Mouse (Mus musculus) adrenal gland, adult (tissue): ENCODE measurements around the gene Bcor.
A peak's percentile ranks its signal among the peaks of the same experiment; 100 is the strongest.

Experiments
- DNase-seq, 2 experiments: peaks; one replicate each; pipeline ENCODE4 v3.0.0; 2022 to 2023; ENCODE audit warnings: low spot score in 1 of 2; ENCODE audit not compliant: inconsistent age in 2 of 2

Gene Bcor

DNA sequence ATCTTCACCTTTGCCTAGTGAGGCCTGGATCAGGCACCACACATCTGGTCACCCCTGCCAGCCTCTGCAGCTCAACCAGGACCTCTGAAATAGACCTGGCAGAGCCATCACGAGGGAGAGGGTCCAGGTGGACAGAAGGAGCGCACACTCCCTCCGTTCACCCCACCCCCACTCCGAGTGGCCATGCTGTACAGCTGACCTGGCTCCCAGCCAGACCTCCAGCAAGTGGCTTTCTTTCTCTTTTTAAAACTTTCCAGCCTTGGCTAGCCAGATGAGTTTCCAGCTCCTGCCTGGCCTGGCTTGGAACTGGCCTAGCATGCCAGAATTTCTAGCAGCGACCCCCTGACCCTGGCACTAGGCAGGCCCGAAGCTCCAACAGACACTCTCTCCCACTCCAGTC is 87.4 kb downstream of the Bcor start:
- peak; percentile 46 to 48 for DNase-seq

DNA sequence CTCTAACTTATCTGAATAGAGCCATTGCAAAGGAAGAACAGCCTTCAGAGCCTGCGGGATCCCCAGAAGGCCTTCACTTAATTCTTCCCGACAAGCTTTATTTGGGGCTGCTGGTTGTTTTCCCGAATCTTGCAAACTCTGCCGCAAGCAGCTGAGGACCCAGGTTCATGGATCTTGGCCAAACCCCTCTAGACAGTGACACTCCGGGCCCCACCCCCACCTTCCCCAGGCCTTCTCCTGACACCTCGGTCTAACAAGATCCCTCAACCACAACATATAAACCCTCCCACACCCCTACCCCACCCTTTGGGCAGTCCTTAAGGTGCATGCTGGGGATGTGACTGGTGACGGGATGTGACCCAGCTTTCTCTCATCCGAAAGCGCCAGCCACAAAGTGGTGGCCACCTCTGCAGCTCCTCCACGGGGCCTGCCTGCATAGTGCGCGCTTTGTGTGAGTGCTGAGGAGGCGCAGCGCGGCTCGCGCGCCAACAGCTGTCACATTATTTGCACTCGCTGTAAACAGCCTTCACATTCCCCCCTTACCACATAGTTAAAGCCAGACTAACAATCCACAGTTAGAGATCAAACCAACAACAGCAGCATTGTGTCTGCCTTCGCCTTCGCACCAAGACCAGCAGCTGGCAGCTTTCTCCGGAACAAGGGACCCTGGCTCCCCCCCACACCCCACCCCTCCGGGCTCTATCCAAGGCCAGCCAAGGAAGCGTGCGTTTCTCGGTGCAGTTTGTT is 91.0 kb downstream of the Bcor start:
- DNase-seq, result peak in 1 of 2 experiments; percentile 45

DNA sequence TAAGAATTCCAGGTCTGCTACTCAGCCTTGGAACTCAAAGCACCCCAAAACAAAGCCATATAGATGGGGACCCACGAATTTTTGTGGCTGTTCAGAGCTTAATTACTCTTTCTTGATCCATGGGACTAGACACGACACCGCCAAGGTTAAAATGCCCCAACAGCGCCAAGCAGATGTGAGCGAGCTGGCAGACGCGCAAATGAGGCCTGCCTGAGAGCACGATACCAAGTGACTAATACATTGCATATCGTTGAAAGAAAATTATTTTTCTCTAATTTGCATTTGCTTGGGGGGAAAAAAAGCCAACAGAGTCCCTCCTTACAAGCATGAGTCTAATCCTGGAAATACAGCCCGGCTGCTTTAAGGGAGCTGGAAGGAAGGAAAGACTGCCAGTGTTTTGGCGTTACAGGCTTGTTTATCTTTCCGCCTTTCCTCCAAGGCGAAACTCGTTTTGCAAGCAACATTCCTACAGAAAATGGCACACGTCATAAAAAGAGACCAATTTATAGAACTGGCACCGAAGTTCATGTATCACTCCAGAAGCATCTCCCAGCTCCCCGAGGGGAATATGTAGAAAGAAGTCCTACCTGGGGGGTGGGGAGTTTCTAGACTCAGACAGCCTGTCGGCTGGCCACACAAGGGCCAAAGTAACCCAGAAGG is 92.2 kb downstream of the Bcor start:
- no peak for DNase-seq

DNA sequence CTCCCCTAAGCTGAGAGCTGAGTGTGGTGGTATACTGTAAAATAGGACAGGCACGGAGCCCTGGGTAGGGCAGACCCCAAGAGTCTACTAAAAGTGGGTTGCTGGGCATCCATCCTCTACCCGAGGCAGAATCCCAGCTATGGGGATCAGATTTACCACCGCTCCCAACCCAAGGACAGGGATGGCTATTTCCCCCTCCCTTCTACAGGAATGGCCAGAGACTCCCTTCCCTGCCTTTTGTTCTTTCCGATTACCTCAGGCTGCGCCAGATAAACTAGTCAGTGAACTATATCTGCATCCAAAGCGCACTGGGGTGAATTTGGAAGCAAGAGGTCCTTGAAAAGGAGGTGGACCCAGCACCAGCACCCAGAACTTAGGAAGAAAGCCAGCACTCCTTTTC is 93.1 kb downstream of the Bcor start:
- DNase-seq, result no peak

DNA sequence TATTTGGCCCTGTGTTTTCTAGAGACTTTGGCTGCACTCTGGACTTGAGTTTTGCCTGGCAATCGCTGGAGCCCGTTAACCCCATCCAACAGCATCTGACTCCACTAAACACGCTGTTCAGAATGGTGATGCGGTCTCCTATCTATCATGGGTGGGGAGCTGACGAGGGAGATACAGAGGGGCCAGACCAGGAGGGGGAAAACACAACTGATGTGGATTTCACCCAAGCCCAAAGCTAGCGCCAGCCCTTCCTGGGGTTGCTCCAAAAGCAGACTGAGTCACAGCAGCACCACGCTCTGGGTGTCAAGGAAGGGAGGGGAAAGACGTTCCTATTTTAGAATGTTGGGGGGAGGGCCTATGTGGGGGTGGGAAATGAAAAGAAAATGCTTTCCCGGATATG is 94.4 kb downstream of the Bcor start:
- no peak for DNase-seq

DNA sequence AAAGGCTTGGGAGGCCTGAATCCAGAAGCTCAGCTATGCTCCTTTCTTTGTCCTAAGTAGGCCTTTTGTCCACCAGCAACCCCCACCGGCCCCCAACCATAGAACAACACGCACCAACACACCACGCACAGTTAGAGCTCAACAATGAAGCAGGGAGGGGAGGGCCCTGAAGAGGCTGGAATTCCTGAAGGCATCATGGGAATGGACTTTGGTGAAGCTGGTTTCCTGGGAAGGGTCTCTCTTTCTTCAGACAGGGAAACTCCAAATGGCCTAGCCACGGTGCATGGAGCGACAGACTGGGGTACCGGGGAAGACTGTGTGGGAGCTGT is 97.3 kb downstream of the Bcor start:
- DNase-seq, result no peak

DNA sequence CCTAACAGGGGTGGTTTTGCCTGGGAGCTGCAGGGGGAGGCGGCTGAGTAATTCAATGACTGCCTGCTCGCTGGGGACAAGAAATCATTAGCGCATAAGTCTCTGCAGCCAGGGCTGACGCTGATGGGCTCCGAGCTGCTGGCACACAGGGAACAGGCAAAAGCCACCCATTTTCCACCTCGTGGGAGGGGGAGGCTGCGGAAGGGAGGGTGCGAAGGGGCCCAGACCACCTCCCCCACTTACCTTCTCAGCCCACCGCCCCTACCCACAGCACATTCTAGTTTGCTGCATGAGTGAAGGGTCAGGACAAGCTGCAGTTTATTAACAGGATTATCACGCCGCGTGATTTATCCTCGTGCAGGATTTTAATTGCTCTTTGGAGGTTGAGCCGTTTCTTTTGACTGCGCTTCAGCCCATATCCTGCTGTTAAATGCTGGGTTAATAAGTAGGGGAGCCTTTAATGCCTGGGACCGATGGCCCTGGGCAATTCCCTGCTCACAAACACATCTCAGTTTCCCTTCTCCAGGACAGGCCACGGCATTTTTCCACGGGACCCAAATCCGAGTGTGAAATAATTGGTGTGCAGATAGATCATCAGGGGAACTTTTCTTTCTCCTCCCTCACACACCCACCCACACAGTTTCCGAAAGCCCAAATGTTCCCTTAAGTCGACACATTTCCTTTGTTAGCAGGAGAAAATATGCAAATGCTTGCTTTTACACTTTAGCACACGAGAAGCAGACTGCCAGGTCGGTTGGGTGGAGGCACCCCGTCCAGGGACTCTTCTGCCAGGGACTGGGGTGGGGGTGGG is 97.8 kb downstream of the Bcor start:
- no peak for DNase-seq

DNA sequence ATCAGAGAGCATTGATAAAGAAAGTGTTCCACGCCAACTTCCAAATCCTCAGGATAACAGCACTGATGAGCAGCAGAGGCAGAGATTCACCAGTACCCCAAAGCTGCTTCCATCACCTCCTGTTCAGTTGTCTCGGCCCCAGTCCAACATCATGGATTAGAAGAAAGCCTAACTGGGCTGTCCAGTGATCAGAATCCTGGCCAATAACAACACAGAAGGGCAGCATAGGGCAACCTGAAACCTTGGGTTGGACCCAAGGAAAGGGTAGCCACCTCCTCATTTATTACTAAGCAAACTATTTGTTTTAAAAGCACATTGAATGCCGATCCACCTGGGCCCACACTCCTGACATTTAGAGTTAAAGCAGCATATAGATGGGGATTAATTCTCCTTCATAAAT is 99.3 kb downstream of the Bcor start:
- no peak for DNase-seq

DNA sequence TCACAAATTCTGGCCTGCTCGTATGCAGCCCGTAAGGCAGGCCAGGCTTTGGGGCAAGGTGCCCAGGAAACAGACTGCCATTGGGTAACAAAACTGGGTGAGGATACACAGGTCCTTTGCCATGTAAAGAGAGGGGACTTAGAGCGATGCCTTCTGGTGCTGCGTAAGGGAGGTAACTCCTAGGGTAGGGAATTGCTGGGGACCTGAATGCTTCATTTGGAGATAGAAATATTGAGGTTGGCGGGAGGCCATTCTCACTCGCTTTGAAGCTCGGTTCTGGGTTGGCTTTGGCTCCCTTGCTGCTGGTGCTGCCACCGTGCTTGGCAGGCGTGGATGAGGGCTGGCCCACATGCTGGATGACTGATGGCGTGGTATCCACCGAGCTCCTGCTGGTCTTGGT is 102.9 kb downstream of the Bcor start:
- DNase-seq, result peak in 1 of 2 experiments; percentile 36

DNA sequence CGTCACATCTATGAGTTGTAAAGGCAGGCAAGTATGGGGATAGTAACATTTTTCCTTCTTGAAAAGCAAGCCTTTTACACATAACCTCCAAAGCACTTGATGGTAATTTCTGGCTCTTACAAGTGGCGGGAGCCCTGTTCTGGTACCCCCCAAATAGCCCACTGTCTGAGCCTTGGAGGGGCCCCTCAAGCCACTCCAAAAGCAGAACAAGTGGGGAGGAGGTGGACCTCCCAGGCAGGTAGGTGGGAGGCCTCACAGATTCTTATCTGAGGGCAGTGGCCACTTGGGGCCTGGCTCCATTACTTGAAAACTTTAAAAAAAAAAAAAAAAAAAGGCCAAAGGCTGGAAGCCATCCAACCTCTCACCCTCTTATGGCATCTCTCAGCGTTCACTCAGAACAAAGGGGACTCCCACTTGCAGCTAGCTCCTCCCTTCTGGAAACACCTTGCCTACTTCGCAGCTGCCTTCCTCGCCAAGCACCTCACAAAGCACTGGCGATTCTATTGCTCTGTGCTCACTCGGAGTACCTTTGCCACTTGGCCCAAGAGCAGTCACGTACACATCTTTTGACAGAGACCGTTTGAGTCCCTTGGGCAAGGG is 106.7 kb downstream of the Bcor start:
- no peak for DNase-seq

DNA sequence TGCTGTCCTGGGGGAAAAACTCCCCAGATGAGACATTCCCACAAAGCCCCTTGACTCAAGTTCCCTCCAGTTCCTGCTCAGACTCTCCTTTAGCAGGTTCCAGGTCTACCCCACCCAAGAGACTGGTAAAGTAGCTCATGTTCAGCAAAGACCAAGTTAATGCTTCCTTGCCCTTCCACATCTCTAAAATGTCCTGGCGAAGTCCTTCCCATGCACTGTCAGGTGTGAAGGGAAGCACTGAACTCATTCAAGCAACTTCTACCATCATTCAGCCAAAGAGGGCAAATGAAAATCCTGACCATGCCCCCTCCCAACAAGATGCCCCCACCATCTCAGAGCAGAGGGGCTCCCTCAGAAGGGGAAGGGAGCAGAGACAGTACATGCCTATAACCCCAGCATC is 107.5 kb downstream of the Bcor start:
- no peak for DNase-seq

DNA sequence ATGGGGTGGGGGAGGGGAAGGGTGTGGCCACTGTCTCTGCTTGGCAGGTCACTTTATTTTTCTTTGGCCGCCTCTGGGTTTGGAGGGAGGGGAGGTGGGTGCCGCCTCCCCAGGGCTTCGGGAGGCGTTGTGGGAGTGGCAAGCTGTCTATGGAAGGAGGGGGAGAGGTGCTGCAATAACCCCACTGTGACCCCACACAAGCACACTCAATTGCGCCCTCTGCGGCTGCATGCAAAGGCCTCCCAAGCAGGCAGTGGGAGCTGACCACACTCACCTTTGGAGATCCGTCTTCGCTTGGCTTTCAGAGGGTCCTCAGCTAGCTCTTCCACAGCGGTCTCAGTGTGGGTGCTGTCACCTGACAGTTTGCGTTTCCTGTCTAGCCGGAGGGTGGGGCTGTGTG is 111.4 kb downstream of the Bcor start:
- no peak for DNase-seq

DNA sequence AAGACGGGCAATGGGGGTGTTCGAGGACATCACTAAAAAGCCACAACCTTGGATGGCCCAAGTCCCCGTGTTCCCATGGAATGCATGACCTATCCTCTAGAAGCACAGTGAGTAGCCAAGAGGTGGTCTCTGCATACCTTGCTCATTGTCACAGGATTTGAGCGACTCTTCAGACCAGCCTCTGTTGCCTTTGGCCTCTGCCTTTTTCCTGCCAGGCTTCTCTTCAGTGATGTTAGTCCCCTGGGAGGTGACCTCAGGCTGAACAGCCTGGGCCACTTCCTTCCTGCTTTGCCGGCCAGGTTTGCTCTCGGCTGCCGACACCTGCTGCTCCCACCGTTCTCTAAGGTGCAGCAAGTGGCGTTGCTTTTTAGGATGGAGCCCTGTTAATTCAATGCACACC is 112.0 kb downstream of the Bcor start:
- no peak for DNase-seq

DNA sequence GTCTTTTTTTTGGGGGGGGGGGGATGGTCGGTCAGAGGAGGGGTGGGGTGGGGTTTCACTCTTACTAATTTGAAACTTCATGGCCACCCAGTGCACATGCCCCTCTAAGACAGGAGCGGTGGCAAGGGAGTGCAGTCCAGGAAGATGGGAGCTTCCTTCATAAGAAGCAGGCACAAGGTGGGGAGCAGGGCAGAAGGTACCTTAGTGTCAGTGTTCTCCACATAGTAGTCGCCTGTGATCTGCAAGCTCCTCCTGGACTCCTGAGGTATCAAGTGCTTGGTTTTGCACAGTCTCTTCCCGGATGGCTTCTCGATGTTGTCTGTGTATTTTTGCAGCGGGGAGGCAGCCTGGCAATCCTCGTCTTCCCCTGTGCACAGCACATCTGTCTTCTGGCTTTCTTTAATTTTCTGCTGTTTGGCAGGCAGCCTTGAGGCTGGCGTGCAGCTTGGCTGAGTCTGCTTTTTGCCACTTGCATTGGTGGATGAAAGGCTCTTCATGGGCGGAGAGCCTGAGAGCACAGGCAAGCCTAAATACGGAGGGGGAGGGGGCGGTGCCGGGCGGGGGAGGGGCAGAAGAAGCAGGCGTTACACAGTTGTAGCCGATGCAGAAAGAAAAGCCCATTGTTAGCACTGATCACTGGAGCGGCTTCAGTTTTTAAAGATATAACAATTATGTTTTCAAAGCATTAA is 112.8 kb downstream of the Bcor start:
- peak in 1 of 2 experiments; percentile 51 for DNase-seq

DNA sequence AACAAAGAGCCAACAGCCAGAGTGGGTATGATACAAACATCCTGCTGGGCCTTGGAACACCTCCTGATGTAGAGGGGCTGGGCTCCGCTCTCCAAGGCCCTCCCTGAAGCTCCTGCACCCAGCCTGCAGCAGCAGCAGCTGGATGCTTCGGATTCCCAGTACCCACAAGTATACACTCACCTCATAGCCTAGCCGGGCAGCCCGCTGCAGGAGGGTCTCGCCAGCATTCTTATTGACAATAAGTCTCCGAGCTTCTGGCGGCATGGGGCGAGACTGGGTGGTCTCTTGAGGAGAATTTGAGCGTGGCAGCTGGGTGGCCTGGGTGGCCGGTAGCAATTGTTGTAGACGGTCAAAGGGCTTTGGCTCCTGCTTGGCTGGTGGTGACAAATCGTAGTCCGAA is 113.5 kb downstream of the Bcor start:
- DNase-seq, result no peak

DNA sequence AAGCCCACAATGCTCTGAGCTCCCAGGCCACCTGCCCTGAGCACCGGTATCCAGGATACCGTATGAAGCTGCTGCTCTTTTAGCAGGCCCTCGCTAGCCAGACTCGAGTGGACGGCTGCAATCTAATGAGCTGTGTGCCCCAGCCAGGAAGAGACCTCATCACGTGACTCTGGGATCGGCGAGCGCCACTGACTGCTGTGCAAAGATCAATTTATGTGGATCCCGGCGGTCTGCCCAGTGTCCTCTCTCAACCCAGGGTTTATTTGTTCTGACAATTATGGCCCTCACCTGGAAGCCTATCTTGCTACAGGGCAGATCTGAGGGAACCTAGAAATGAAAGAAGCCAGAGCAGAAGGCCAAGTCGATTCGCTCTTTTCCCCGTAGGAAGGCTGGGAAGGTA is 116.8 kb downstream of the Bcor start:
- no peak for DNase-seq

DNA sequence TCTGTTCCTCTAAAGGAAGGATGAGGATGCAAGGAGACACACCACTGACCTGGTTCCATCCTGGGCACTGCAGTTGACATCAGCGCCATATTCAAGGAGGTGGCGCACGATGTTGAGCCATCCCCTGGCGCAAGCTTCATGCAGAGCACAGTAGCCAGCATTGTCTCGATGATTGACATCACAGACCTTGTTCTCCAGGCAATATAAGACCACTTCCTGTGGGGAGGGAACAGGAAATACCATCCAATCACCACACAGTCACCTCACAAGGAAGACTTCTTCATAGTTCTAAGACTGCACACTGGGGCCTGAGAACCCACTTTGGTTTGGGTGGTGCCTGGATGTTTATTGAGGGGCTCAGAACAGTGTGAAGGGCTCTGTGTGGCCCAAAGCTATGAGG is 118.7 kb downstream of the Bcor start:
- no peak for DNase-seq

DNA sequence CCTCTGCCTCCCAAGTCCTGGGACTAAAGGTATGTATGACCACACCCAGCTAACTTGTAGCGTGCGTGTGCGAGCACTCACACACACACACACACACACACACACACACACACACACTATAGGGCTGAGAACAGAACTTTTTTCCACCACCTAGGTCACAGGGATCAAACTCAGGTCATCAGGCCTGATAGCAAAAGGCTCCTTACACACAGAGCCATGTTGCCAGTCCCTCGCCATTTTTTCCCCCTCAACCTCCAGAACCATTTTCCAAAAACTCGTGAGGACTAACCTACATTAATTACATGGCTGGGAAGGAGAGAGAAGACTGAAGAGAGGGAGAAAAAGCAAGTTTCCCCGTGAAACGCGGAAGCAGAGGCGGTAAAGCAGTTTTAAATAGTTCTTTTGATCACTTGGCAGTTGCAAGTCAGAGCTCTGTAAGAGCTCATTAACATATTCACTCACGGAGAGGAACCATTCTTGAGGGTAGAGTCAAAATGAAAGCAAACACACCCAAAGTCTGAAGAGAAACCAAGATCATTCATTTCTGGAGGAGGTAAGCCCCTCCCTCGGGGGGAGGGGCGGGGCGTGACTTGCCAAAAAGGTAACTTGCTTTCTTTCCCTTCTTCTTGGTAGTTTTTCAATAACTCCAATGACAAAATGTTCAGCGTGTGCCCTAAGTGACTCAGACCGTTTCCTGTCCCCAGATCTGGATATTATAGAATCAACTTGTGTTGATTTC is 145.3 kb downstream of the Bcor start:
- DNase-seq, result no peak

DNA sequence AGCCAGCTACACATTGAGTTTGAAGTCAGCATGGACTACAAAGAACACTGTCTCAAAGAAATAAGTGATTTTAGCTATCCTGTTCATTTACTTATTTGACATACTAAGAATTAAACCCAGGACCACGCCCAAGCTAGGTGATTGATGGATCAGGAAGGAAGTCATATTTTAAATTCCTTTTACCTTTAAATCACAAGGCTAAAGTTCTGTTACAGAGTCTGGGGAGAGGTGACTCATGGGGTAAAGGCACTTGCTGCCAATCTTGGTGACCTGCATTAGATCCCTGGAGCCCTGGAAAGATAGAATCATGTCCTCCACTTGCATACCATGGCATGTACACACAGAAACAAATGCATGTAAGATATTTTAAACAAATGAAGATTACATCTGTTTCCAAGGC is 149.5 kb downstream of the Bcor start:
- DNase-seq, result peak in 1 of 2 experiments; percentile 58

DNA sequence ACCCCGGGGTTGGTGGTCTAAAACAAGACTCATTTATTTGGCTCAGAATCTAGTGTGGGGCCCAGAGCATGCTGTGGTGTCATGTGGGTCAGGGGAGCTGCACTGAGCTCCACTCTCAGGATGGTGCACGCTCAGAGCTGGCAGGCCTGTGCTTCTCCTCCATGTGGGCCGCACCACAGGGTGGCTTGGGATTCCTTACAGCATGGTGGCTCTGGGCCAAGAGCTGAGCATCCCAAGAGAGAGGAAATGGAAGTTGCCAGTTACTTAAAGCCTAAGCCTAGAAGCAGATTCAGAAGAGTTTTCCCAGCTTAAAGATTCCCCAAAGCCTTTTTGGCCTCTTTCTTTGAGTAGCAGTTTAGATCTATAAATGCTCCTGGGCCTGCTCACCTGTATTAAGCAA is 151.1 kb downstream of the Bcor start:
- DNase-seq, result no peak
